Mouse (Mus musculus) bone marrow, adult 2 months (tissue): Measurements from ENCODE around the gene Acaa1a. TPM values are rescaled to one million over a fixed set of nuclear protein-coding genes. Genes with fewer than 3 reads are reported as not detected.

Experiments used
- H3K27ac ChIP-seq: fragments of 200-500 bp; 2 replicates; pipeline ENCODE4 v1.5.1; 2012; ENCODE audit warnings: low read depth, mild to moderate bottlenecking, control low read depth, inconsistent platforms, low read length; ENCODE audit not compliant: control insufficient read depth, poor library complexity, insufficient read depth
- H3K4me1 ChIP-seq: fragments of 200-500 bp; 2 replicates; pipeline ENCODE4 v1.6.1; 2011; ENCODE audit warnings: low read length; ENCODE audit not compliant: control insufficient read depth, insufficient read depth
- H3K4me3 ChIP-seq: fragments of 200-500 bp; replicated peaks from 2 replicates; pipeline ENCODE3; 2011; ENCODE audit warnings: mild to moderate bottlenecking, low read depth, low read length, control low read depth; ENCODE audit not compliant: control insufficient read depth
- CTCF ChIP-seq: fragments of 200-500 bp; IDR thresholded peaks from 2 replicates; pipeline ENCODE4 v1.5.1; 2011; ENCODE audit warnings: low read length, control low read depth; ENCODE audit not compliant: control insufficient read depth, insufficient read depth
- POLR2A ChIP-seq: fragments of 200-500 bp; IDR thresholded peaks from 2 replicates; pipeline ENCODE4 v1.6.1; 2011; ENCODE audit warnings: low read depth, mild to moderate bottlenecking, control low read depth, low read length, borderline replicate concordance; ENCODE audit not compliant: control insufficient read depth
- WGBS: fragments of 180-500 bp; shearing (Covaris S2); methylation state at CpG from one replicate; pipeline ENCODE4 v1.1.7; 2018; 5-methylcytosine and 5-hydroxymethylcytosine counted together
- polyA plus RNA-seq: library from polyadenylated mRNA; stranded (reverse); fragments of >200 nt; gene quantifications from 2 replicates; pipeline ENCODE4 v1.2.4, GENCODE M21; 2011; ENCODE audit warnings: low replicate concordance; ENCODE audit not compliant: missing spikeins, insufficient read depth, insufficient read length

Gene Acaa1a
- polyA plus RNA-seq, 1 experiment = 53.7 TPM

- no peak overlapping the region for H3K4me3 ChIP-seq
- WGBS = 85% methylated on average over 7 of the region's 7 CpGs
- H3K27ac ChIP-seq = no peak overlapping the region
These were observed 3.3 kb downstream of the Acaa1a start for GRCm38 (mm10) chr9:119342728-119343127.

GRCm38 (mm10) chr9:119346376-119346775, 6.9 kb downstream of the Acaa1a start:
- Histone ChIP-seq H3K4me1 (peaks cover 2% of the 10 kb centered on the region; the same call in 1 of the 2 replicates), H3K4me3 (no peak overlapping the region), H3K27ac (no peak overlapping the region)
- TF ChIP-seq CTCF = no peak
- no peak for TF ChIP-seq POLR2A
- WGBS = 88% methylated on average over 8 of the region's 8 CpGs

More at GRCm38 (mm10) chr9:119342728-119343127, 3.3 kb downstream of the Acaa1a start:
- no peak for TF ChIP-seq POLR2A
- no peak for TF ChIP-seq CTCF
- peaks cover 4% of the 10 kb centered on the region; the same call in 1 of the 2 replicates for H3K4me1 ChIP-seq

DNA sequence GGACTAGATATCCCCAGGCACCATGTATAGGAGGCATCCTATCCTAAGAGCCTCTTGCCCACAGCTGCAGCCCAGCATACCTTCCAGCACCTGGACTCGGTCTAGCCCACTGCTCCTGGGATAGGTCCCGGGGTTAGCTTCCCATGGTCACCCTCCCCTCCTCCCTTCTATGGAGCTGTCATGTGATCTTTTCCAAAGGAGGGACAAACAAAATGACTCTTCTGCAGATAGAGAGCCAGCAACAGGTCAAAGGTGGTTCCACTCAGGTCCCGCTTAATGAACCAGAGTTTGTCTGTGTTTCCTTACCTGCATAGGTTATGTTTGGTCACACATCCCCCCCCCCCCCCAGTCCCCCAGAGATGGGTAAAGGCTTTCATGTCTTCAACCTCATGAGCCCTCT, 11.1 kb downstream of the Acaa1a start:
- Histone ChIP-seq H3K4me3 (no peak overlapping the region), H3K27ac (no peak overlapping the region), H3K4me1 (no peaks in the 10 kb centered on the region)
- TF ChIP-seq CTCF (no peak), POLR2A (no peak)
- WGBS = 83% methylated on average over 3 of the region's 3 CpGs

GRCm38 (mm10) chr9:119350947-119351705, 11.7 kb downstream of the Acaa1a start:
- no peaks in the 10 kb centered on the region for H3K4me1 ChIP-seq
- H3K4me3 ChIP-seq = no peak overlapping the region
- H3K27ac ChIP-seq = no peak overlapping the region
- WGBS = 84% methylated on average over 10 of the region's 10 CpGs
- TF ChIP-seq POLR2A (no peak), CTCF (no peak)

- TF ChIP-seq CTCF = peak; percentile 97
- TF ChIP-seq POLR2A = no peak
- no peak overlapping the region for H3K4me3 ChIP-seq
- 24% methylated on average over 4 of the region's 4 CpGs for WGBS
- H3K27ac ChIP-seq = no peak overlapping the region
- H3K4me1 ChIP-seq = no peaks in the 10 kb centered on the region
These were observed 12.6 kb downstream of the Acaa1a start for GRCm38 (mm10) chr9:119352060-119352459.

DNA sequence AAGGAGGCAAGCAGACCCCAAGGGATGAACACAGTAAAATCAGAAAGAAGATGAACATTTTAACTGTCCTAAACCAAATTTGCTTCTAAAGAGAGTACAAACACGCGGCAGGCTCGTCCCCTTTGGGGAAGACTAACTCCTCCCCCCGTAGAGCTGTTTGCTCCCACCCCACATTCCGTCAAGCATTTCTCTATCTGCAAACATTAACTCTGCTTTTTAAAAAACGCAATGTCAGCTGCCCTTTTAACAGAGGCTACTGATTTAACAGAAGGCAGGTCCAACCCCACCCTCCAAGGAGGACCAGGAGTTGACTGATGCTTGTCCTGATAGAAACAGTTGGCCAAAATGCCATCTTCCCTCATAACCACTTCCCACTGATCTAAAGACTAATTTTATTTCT, 14.4 kb downstream of the Acaa1a start:
- H3K4me1 ChIP-seq = no peaks in the 10 kb centered on the region
- WGBS = 78% methylated on average over 6 of the region's 6 CpGs
- no peak overlapping the region for H3K27ac ChIP-seq
- no peak overlapping the region for H3K4me3 ChIP-seq
- TF ChIP-seq CTCF (no peak), POLR2A (no peak)

DNA sequence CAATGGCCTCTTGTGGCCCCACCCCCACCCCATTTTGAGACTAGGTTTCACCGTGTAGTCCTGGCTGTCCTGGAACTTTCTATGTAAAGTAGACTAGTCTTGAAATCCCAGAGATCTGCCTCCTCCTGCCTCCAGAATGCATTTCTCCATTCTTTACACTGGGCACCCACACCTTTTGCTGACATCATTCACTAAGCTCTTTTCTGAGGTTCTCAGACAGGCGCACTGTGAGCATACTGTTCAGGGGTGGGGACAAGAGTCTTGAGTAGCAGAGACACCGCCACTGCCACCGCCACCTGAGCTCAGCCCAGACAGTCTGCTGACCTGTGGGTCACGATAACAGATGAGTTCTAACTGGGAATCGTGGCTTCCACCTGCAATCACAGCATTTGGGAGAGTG, 16.5 kb downstream of the Acaa1a start:
- Histone ChIP-seq H3K4me3 (no peak overlapping the region), H3K4me1 (no peaks in the 10 kb centered on the region), H3K27ac (no peak overlapping the region)
- 78% methylated on average over 6 of the region's 6 CpGs for WGBS
- TF ChIP-seq POLR2A = no peak
- TF ChIP-seq CTCF = no peak

DNA sequence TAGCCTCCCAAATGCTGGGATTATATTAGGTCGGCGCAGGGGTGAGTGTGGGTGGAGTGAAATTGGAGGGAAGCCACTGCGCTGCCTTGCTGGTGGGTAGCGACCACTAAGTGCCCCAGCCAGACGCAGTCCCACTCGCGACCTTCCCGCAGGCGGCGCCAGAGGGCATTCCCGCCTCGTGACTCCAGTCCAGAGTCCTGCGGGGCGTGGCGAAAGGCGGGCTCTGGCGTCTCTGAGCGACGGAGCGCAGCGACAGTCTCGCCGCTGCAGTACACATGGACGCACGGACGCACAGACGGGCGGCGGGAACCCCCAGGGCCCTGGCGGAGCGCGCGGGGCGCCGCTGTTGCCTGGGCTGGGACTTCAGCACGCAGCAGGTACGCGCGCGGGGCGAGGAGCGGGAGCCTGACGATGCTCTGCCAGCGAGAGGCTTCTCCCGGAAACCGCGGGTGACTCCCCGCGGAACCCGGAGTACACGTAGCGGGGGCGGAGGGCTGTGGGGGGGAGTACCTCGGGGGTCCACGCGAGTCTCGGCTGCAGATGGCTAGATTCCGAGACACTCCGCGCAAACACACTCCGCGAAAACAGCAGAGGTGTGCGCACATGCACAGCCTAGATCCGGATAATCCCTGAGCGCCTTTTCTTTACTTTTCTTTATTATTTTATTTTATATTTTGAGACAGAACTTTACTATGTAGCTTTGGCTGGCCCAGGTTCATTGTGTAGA, 18.0 kb downstream of the Acaa1a start, which contains the start of gene Xylb:
Gene Xylb (plus strand): TSS at position 51 of the 727 bp plus-strand sequence.
- Histone ChIP-seq H3K4me1 (no peaks in the 10 kb centered on the region), H3K4me3 (peak within 1 kb of the TSS; percentile 47), H3K27ac (no peak within 1 kb of the TSS)
- WGBS = 3% methylated on average over 65 of the region's 65 CpGs
- TF ChIP-seq CTCF (peak; percentile 64), POLR2A (no peak)

- Histone ChIP-seq H3K4me3 (no peak overlapping the region), H3K4me1 (no peaks in the 10 kb centered on the region), H3K27ac (no peak overlapping the region)
- 49% methylated on average over 9 of the region's 9 CpGs for WGBS
- no peak for TF ChIP-seq POLR2A
- no peak for TF ChIP-seq CTCF
These were observed 18.6 kb downstream of the Acaa1a start for GRCm38 (mm10) chr9:119358058-119358429.
